8 mouse cellular contexts compared by ENCODE assay signal in genomic region chr14:56776571-56777238, GRCm38 (mm10). TPM values are rescaled to one million over a fixed set of nuclear protein-coding genes. Genes with fewer than 3 reads are reported as not detected.
DNase-seq lines count a peak whose midpoint lies in the region; ATAC-seq and TF ChIP-seq lines count a peak whose summit lies in the region.

No protein-coding gene starts in this region.

- TF ChIP-seq CTCF in gastrocnemius, adult 2 months (IDR thresholded peaks at IDR 0.05): no peak
- TF ChIP-seq CTCF in embryonic fibroblast, embryonic 13.5 days (IDR thresholded peaks at IDR 0.05; ENCODE audit: borderline replicate concordance, insufficient read depth, low read length): no peak
- TF ChIP-seq CTCF in liver, adult 2 months (IDR thresholded peaks at IDR 0.05; ENCODE audit: low read depth, low read length): no peak

- no peak for ATAC-seq in stomach, embryonic 16.5 days (ENCODE audit: insufficient read depth, low FRiP score)

- peaks cover 4% of the 10 kb centered on the region for H3K36me3 ChIP-seq in liver, adult 2 months (ENCODE audit: control insufficient read depth, insufficient read depth, low read length)
- H3K36me3 ChIP-seq in stomach, embryonic 16.5 days (ENCODE audit: control insufficient read depth, insufficient read depth, low read length): no peaks in the 10 kb centered on the region

- H3K9ac ChIP-seq in liver, adult 2 months (ENCODE audit: low read depth, low read length): no peak overlapping the region
- peak overlapping the region; percentile 93 for H3K9ac ChIP-seq in stomach, embryonic 16.5 days (ENCODE audit: low read length)

- 23% methylated on average over 11 of the region's 11 CpGs for WGBS in liver, adult 2 months
- 25% methylated on average over 11 of the region's 11 CpGs for WGBS in stomach, embryonic 16.5 days

- no peak overlapping the region for H3K27ac ChIP-seq in gastrocnemius, adult 2 months
- H3K27ac ChIP-seq in embryonic fibroblast, embryonic 13.5 days (ENCODE audit: insufficient read depth, low read length): no peak overlapping the region
- no peak overlapping the region for H3K27ac ChIP-seq in liver, adult 2 months (replicated peaks; ENCODE audit: insufficient read depth, low read depth, low read length)
- H3K27ac ChIP-seq in stomach, embryonic 16.5 days (ENCODE audit: low read length): no peak overlapping the region

- H3K79me2 ChIP-seq in liver, adult 2 months (ENCODE audit: control insufficient read depth, insufficient read depth, low read length): peaks cover 20% of the 10 kb centered on the region; the same call in 1 of the 2 replicates

- H3K27me3 ChIP-seq in liver, adult 2 months (ENCODE audit: control insufficient read depth, insufficient read depth, low read length): no peaks in the 10 kb centered on the region
- H3K27me3 ChIP-seq in stomach, embryonic 16.5 days (ENCODE audit: control insufficient read depth, insufficient read depth, low read length): no peaks in the 10 kb centered on the region

- TF ChIP-seq POLR2A in embryonic fibroblast, embryonic 13.5 days (IDR thresholded peaks at IDR 0.05; ENCODE audit: low read depth, low read length): no peak
- TF ChIP-seq POLR2A in liver, adult 2 months (IDR thresholded peaks at IDR 0.05; ENCODE audit: extremely low read depth, insufficient read depth, low read length): no peak

- intact Hi-C loops in gastrocnemius, adult 2 months (cut with DNase I): loop anchor here (10.0 kb wide), 2 partner anchors 112 to 202 kb away; partner anchors contain the start of genes Cenpj, Mphosph8 and Parp4
- intact Hi-C loops in gastrocnemius, postnatal 36 days (cut with DNase I): no loop called here

- no peaks in the 10 kb centered on the region for H3K9me3 ChIP-seq in stomach, embryonic 16.5 days (replicated peaks; ENCODE audit: control insufficient read depth, low read length)

- no peak for DNase-seq in gastrocnemius, adult 2 months
- DNase-seq in gastrocnemius, postnatal 36 days: no peak
- peak; percentile 45 for DNase-seq in CD4-positive helper T cell, adult 2 months (ENCODE audit: low read depth, low spot score)
- no peak for DNase-seq in liver, adult 2 months (ENCODE audit: extremely low read depth, low read depth, low spot score)
- DNase-seq in embryo, embryonic 11 days: no peak
- DNase-seq in left cerebral cortex, adult 11 months (ENCODE audit: low spot score): no peak

- H3K4me3 ChIP-seq in gastrocnemius, adult 2 months: peak overlapping the region; percentile 85
- peak overlapping the region; percentile 84 for H3K4me3 ChIP-seq in embryonic fibroblast, embryonic 13.5 days (ENCODE audit: insufficient read depth, low read length)
- H3K4me3 ChIP-seq in liver, adult 2 months (ENCODE audit: insufficient read depth, low read depth, low read length): 0 out of 2 replicates have a peak overlapping the region, but pooled peaks have one; percentile 75
- H3K4me3 ChIP-seq in stomach, embryonic 16.5 days (replicated peaks; ENCODE audit: low read length): peak overlapping the region; percentile 99

- H3K4me1 ChIP-seq in embryonic fibroblast, embryonic 13.5 days (ENCODE audit: control insufficient read depth, insufficient read depth, low read length): peaks cover 3% of the 10 kb centered on the region
- H3K4me1 ChIP-seq in liver, adult 2 months (ENCODE audit: control insufficient read depth, insufficient read depth, low read length): peaks cover 5% of the 10 kb centered on the region
- peaks cover 17% of the 10 kb centered on the region for H3K4me1 ChIP-seq in stomach, embryonic 16.5 days (ENCODE audit: control insufficient read depth, insufficient read depth, low read length)

- H3K4me2 ChIP-seq in stomach, embryonic 16.5 days (ENCODE audit: low read depth, low read length): peak overlapping the region; percentile 83

RNA-seq across cellular contexts. Expression of gene Pspc1, which starts 1.4 kb away (rescaled TPM):
- 10 to 100 TPM in 1 of 2 experiments, 1 to 10 TPM in 1; 9.5 to 12.1 TPM for total RNA-seq in gastrocnemius, adult 2 months (2021)
- total RNA-seq in gastrocnemius, postnatal 36 days (2021): 1 to 10 TPM; 6.3 to 8.8 TPM
- 47.7 and 57.4 TPM in 2 replicates for polyA plus RNA-seq in embryonic fibroblast, embryonic 13.5 days (2011; ENCODE audit: insufficient read length, low read depth, missing spikeins)
- 6.5 and 11.6 TPM in 2 replicates for total RNA-seq in liver, adult 2 months (2014; rRNA removed)
- polyA plus RNA-seq in liver, adult 2 months (2012; rRNA removed): 1.3 and 1.8 TPM in 2 replicates
- polyA plus RNA-seq in stomach, embryonic 16.5 days (2015; fragmentation: Nextera tagmentation; extraction: Ambion mirVana): 18.3 and 21.5 TPM in 2 replicates

RNA-seq across cellular contexts. Expression of gene Zmym5, which starts 34.8 kb away (rescaled TPM):
- total RNA-seq in gastrocnemius, adult 2 months (2021): 10 to 100 TPM; 18.5 to 22.5 TPM
- 10 to 100 TPM; 12.8 to 18.5 TPM for total RNA-seq in gastrocnemius, postnatal 36 days (2021)
- 34.6 and 43.3 TPM in 2 replicates for polyA plus RNA-seq in embryonic fibroblast, embryonic 13.5 days (2011; ENCODE audit: insufficient read length, low read depth, missing spikeins)
- 14.2 and 18.5 TPM in 2 replicates for total RNA-seq in liver, adult 2 months (2014; rRNA removed)
- polyA plus RNA-seq in liver, adult 2 months (2012; rRNA removed): 2.8 and 3.0 TPM in 2 replicates
- 23.6 and 26.2 TPM in 2 replicates for polyA plus RNA-seq in stomach, embryonic 16.5 days (2015; fragmentation: Nextera tagmentation; extraction: Ambion mirVana)
